Mouse (Mus musculus): ENCODE measurements around the gene Lta.

DNA sequence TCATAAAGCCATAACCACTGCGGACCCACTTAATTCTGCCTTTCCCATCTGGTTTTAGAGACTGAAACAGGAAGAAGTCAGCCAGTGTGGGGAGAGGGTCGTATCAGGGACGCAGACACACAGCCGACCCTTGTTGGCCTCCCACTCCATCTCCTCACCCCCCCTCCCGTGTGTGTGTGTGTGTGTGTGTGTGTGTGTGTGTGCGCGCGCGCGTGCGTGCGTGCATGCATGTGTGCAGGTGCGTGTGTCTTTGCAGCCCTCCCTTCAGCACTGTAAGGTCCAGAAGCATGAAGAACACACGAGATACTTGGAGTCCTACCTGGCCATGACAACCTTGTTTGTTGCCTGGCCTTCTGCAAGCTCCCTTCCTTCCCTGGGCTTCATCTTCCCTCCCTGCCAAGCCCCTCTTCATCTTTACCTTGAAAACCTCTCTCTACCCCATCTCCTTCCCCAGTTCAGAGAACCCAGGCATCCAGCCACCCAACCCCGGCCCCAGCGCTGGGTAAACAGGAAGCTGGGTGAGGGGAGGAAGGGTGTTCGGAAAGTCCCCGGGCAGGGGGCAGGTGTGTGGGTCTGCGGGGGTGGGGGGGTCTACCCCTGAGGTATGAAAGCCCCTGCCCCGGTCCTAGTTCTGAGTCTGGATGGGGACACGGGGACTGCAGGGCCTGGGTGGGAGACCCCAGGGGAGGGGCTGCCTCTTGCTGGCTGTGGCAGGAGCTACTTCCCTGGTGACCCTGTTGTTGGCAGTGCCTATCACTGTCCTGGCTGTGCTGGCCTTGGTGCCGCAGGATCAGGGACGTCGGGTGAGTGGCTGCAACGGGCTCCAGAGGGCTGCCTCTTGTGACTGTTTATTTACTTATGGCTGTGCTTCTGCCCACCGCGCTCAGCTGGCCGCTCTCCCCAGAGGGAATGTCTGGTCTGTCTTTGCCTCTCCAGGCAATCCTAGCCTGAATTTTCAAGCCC, 11.0 kb downstream of the Lta start, which contains the start of gene Ltb:
- TF ChIP-seq POLR2A (IDR thresholded peaks at IDR 0.05; ENCODE audit: low read depth, low read length) (peak; percentile 81), CTCF (IDR thresholded peaks at IDR 0.05; ENCODE audit: extremely low read depth, insufficient read depth, insufficient read length, insufficient replicate concordance) (no peak)

Measured in spleen, adult 2 months (tissue).